Mouse (Mus musculus): ENCODE results near the gene A630023A22Rik.
A peak's percentile ranks its signal among the peaks of the same experiment; 100 is the strongest.

Gene A630023A22Rik

GRCm38 (mm10) chr14:34102601-34103000, at the start of gene A630023A22Rik:
Gene A630023A22Rik, minus strand, starts transcription at chr14:34102754.
- DNase-seq, result no peak

- no peak for DNase-seq
Observed at GRCm38 (mm10) chr14:34152342-34152741, 49.8 kb upstream of the A630023A22Rik start, which contains the start of gene Npy4r. Gene Npy4r, minus strand, starts transcription at chr14:34152489.

- DNase-seq, result no peak
Observed at GRCm38 (mm10) chr14:34142915-34143314, 40.4 kb upstream of the A630023A22Rik start.

GRCm38 (mm10) chr14:34142316-34142715, 39.8 kb upstream of the A630023A22Rik start:
- DNase-seq, result no peak

GRCm38 (mm10) chr14:34139671-34140664, 37.4 kb upstream of the A630023A22Rik start:
- no peak for DNase-seq

- DNase-seq, result no peak
Observed at GRCm38 (mm10) chr14:34135391-34135790, 32.8 kb upstream of the A630023A22Rik start.

- no peak for DNase-seq
Observed at GRCm38 (mm10) chr14:34131216-34131615, 28.7 kb upstream of the A630023A22Rik start.

- DNase-seq, result no peak
Observed at GRCm38 (mm10) chr14:34121691-34122090, 19.1 kb upstream of the A630023A22Rik start.

- no peak for DNase-seq
Observed at GRCm38 (mm10) chr14:34120923-34121351, 18.4 kb upstream of the A630023A22Rik start.

- no peak for DNase-seq
Observed at GRCm38 (mm10) chr14:34120016-34120910, 17.7 kb upstream of the A630023A22Rik start.

- DNase-seq, result no peak
Observed at GRCm38 (mm10) chr14:34119046-34119723, 16.6 kb upstream of the A630023A22Rik start.

GRCm38 (mm10) chr14:34114311-34114710, 11.8 kb upstream of the A630023A22Rik start:
- DNase-seq, result no peak

GRCm38 (mm10) chr14:34107594-34107993, 5.0 kb upstream of the A630023A22Rik start:
- no peak for DNase-seq

- no peak for DNase-seq
Observed at GRCm38 (mm10) chr14:34106389-34107062, 4.0 kb upstream of the A630023A22Rik start.

GRCm38 (mm10) chr14:34104892-34105291, 2.3 kb upstream of the A630023A22Rik start:
- peak; percentile 18 for DNase-seq

GRCm38 (mm10) chr14:34103855-34104254, 1.3 kb upstream of the A630023A22Rik start:
- no peak for DNase-seq

GRCm38 (mm10) chr14:34096161-34096560, 6.4 kb downstream of the A630023A22Rik start:
- no peak for DNase-seq

GRCm38 (mm10) chr14:34092856-34093255, 9.7 kb downstream of the A630023A22Rik start:
- no peak for DNase-seq

GRCm38 (mm10) chr14:34091475-34091874, 11.1 kb downstream of the A630023A22Rik start:
- DNase-seq, result no peak

- no peak for DNase-seq
Observed at GRCm38 (mm10) chr14:34089796-34090195, 12.8 kb downstream of the A630023A22Rik start.

- DNase-seq, result no peak
Observed at GRCm38 (mm10) chr14:34087856-34088398, 14.6 kb downstream of the A630023A22Rik start.

GRCm38 (mm10) chr14:34086806-34087205, 15.7 kb downstream of the A630023A22Rik start:
- no peak for DNase-seq
